Mouse (Mus musculus): ENCODE data around the gene Sytl3.

The Sytl3 gene

DNA sequence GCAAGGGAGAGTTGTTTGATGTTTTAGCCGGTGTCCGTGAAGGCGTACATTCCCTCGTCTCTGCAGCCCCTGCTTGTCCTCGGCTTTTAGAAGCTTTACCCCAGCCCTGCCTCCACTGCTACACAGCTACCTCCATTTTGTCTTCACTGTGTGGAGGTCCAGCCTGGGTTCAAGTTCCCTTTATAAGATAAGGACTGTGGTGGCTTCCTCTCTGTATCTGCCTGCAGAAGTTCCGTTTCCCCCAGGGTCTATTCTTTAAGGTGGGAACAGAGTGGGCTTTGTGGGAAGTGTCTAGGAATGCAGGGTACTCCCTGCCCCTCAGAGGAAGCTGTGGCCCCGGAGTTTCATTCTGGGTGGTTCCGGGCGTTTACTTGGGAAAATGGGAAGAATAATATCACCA is 36.8 kb downstream of the Sytl3 start:
- WGBS = 83% methylated on average over 9 of the region's 9 CpGs

- WGBS = 62% methylated on average over 8 of the region's 8 CpGs
These were observed 37.6 kb downstream of the Sytl3 start for GRCm38 (mm10) chr17:6696521-6696920.

DNA sequence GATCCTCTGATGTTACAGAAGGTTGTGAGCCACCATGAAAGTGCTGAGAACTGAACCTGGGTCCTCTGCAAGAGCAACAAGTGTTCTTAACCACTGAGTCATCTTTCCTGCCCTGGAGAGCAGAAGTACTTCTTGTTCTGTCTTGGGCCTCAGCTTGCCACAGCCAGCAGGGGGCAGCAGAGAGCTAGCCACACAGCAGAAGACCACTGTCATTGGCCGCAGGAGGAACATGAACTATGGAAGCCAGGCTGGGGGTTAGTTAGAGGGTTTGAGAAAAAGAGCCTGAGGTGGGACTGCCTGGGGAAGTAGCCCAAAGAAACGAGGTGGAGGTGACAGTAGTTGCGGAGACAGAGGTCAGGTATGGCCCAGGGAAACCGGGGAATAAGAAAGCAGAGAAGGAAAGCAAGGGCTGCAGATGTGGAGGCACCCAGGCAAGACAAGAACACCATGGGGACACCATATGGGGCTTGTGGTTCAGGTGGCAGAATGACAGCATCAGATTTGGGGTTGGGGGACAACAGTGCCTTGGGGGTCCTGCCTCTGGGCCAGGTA is 38.4 kb downstream of the Sytl3 start:
- WGBS = 51% methylated on average over 4 of the region's 4 CpGs

GRCm38 (mm10) chr17:6699502-6699901 is 40.6 kb downstream of the Sytl3 start:
- 95% methylated on average over 8 of the region's 9 CpGs for WGBS

DNA sequence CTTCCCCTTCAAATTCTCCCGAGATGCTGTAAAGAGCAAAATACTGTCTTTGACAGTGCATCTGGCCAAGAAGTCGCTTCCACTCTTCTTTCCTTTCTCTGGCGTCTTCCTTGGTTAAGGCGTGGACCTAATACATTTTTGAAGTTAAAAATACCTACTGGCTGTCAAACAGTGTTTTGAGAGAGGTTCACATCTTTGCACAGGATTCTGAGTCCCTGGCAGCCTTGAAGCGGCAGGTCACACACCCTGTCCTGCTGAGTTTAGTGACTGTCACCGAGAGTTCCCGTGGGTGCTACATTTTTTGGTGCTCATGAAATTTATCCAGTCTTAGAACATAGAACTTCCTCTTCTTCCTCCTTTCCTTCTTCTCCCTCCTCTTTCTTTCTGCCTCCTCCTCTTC is 41.2 kb downstream of the Sytl3 start:
- WGBS = 67% methylated on average over 4 of the region's 7 CpGs

DNA sequence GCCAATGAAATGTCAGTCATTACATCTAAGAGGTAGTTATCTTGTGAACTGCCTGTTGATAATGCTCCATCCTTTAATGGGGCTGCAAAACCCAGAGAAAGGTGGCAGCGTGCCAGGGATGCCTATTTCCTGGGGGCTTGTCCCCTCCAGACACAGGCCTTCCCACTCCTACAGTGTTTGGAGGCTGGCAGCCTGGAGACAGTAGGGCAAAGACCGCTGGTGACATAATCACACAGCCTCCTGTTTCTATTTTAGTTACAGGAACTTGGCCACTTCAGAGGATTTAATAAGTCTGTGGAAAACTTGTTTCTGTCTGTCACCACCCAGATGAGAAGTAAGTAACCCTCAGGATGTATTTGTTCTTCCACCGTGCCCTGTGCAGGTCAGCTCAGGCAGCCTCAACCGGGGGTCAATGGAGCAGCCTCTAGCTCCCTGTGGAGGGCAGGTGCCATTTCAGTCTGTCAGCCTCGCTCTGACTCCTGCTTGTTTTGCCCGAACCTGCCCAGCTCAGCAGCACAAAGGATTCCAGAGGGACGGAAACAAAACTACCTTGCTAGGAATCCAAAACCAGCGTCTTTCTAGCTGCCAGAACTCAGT is 43.8 kb downstream of the Sytl3 start:
- WGBS = 26% methylated on average over 2 of the region's 8 CpGs

GRCm38 (mm10) chr17:6703381-6704270 is 44.7 kb downstream of the Sytl3 start:
- WGBS = 51% methylated on average over 9 of the region's 9 CpGs

DNA sequence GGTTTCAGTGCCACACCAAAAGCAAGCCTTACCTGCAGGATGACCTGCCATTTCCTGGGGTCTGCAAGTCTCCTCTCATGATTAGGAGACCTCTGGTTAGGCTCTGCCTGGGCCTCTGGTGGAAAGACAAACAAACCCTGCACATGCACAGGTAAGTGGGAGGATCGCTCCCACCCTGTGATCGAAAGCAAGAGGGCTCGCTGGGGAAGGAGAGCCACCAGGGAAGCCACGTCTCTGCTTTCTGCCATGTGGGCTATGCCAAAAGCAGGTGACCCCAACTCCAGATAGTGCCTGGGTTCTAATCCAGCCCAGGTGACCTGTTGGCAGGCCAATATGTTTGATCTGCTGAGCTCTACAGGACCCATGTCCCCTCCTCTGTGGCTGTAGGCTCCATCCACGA is 47.6 kb downstream of the Sytl3 start:
- WGBS = 84% methylated on average over 5 of the region's 5 CpGs

DNA sequence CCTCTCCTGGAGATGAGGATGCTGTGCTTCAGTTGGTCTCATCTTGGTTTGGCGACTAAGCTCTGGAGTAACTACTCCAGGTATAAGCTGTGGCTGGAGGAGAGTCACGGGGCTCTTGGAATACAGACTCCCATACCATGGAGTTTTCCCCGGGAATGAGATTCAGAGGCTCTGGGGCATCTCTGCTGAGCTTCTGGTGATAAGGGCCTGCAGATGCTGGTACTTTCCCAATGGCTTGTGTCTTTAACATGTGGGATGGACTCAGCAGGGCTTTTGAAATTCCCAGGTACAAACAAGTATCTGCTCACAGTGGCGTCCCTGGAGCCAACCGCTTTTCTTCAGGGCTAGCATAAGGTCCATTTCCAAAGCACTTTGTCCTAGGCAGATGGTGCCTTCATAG is 48.5 kb downstream of the Sytl3 start:
- WGBS = 95% methylated on average over 5 of the region's 5 CpGs

DNA sequence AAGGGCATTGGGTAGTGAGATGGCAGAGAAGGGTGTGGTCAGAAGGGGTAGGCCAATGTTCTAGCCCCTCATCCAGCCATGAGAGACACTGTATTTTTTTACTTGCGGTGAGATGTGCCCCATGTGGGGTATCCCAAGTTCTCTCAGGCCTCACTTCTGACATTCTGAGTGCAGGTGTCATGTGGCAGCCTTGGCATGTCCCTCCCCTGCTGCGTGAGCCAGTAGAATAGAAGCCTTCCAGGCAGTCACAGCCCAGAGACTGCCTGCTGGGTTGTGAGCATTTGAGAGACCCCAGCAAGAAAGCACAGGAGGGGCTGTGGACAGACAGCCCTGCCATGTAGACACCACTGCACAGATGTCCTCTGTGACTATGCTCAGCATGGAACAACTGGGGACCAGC is 49.3 kb downstream of the Sytl3 start:
- 97% methylated on average over 2 of the region's 2 CpGs for WGBS

- 92% methylated on average over 2 of the region's 2 CpGs for WGBS
These were observed 54.6 kb downstream of the Sytl3 start for GRCm38 (mm10) chr17:6713483-6713882.

DNA sequence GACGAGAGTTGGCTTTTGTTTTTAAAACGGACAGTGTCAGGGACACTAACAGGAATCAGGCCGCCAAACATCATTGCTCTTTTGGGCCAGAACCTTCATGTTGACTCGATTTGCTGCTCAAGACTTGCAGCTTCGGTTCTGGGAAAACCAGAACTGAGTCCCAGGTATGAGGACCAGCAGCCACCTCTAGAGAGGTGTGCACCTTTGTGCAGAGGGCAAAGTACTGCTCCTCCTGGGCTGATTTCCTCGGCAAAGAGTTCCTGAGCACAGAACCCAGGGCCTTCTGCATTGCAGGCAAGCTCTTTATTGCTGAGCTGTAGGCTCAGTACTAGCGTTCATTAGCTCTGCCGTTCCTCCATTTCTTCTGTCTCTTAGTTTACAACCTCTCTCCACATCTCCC is 55.1 kb downstream of the Sytl3 start:
- 84% methylated on average over 8 of the region's 8 CpGs for WGBS

DNA sequence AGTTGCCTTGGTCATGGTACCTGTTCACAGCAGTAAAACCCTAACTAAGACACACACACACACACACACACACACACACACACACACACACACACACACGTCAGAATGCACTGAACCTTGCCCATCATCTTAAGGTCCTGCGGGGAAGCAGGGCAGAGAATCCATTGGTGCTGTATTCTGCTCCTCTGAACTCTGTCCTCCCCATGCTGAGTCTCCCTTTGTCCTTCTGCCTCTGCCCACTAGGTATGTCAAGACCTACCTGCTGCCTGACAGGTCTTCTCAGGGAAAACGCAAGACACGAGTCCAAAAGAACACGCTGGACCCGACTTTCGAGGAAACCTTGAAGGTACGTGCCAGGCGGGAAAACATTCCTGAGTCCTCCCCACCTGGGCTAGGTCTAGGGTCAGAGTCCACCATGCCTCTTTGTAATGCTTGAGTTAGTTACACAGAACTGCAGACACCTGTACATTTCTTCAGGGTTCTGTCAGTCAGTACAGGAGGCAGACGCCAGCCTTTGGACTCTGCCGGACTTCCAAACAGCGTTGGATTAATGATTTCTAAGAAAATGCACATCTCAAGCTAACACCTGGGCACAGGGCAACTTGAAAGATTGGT is 69.2 kb downstream of the Sytl3 start:
- 98% methylated on average over 12 of the region's 12 CpGs for WGBS

- WGBS = 20% methylated on average over 6 of the region's 6 CpGs
These were observed 70.4 kb downstream of the Sytl3 start for GRCm38 (mm10) chr17:6729244-6729742.

GRCm38 (mm10) chr17:6731132-6731531 is 72.2 kb downstream of the Sytl3 start:
- WGBS = 90% methylated on average over 8 of the region's 8 CpGs

DNA sequence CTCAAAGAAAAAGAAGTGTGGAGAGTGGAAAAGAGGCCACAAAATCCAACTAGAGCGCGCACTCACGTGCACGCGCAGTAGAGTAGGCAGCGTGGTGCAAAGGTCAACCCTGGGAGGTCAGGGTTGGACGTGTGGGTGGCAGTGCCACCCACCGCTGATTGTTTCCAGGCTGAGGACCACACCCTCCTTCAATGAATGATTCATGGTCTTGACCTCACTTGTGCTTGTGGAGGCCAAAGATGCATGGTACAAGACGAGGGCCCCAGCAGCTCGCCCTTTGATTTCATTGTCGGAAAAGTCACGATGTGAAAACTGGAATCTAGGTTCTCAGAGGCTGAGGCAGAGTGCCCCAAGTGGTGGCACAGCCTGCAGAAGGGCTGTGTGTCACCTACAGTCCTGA is 72.7 kb downstream of the Sytl3 start:
- WGBS = 93% methylated on average over 12 of the region's 12 CpGs

GRCm38 (mm10) chr17:6732665-6733064 is 73.8 kb downstream of the Sytl3 start:
- WGBS = 94% methylated on average over 4 of the region's 4 CpGs

DNA sequence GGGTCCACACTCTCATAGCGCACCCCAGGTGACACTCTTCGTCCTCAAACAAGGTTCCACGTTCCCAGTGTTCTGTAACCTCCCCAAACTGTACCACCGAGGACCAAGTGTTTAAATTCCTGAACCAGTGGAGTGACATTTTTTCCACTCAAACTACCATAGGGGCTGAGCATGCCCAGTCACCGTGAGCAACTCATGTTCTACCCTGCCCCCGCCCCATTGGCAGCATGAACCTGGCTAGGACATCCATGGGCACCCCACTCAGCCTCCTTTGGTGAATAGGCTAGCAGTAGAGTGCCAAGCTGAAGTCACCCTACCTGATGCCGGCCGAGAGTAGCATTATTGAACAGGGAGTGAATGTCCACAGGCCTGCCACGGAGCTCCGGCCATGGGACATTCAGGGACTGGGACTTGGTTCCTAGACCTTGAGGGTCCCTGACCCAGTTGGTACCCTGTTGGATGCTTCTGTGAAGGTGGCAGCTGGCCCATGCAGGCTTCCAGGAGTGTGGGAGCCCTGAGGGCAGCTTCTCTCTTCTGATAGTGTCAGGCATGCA is 74.5 kb downstream of the Sytl3 start:
- 98% methylated on average over 10 of the region's 10 CpGs for WGBS

- 92% methylated on average over 12 of the region's 12 CpGs for WGBS
These were observed 76.0 kb downstream of the Sytl3 start for GRCm38 (mm10) chr17:6734746-6735441.

GRCm38 (mm10) chr17:6736306-6737272 is 77.7 kb downstream of the Sytl3 start:
- 65% methylated on average over 15 of the region's 15 CpGs for whole genome bisulfite sequencing
